Mouse (Mus musculus) liver, postnatal 0 days (tissue): Measurements from ENCODE around the gene Smim13. TPM values are rescaled to one million over a fixed set of nuclear protein-coding genes. Genes with fewer than 3 reads are reported as not detected.
"Not testable (repeated sequence)": the region's sequence is repeated elsewhere in the genome, so short reads cannot be mapped to it uniquely, and the experiment has no call there.

Source experiments
- ATAC-seq: fragments of 200-750 bp; cut with Nextera tagmentation; 2 replicates; pipeline ENCODE4 v1.8.0; 2017; ENCODE audit warnings: mild to moderate bottlenecking, moderate library complexity
- DNase-seq: peaks from one replicate; pipeline ENCODE4 v3.0.0-alpha.2; 2016
- H3K27ac ChIP-seq: fragments of 300-500 bp; sonication (generic); 2 replicates; pipeline ENCODE4 v1.5.1; 2014; ENCODE audit warnings: antibody characterized with exemption, moderate library complexity, mild to moderate bottlenecking, low read depth
- H3K27me3 ChIP-seq: fragments of 300-500 bp; sonication (generic); 2 replicates; pipeline ENCODE4 v1.6.1; 2014; ENCODE audit warnings: low read length, control low read depth, mixed read lengths; ENCODE audit not compliant: insufficient read depth
- H3K36me3 ChIP-seq: fragments of 300-500 bp; sonication (generic); replicated peaks from 2 replicates; pipeline ENCODE4 v1.6.1; 2014; ENCODE audit warnings: mild to moderate bottlenecking, control low read depth, low read length, moderate library complexity, mixed read lengths; ENCODE audit not compliant: insufficient read depth
- H3K4me1 ChIP-seq: fragments of 300-500 bp; sonication (generic); 2 replicates; pipeline ENCODE4 v1.6.1; 2014; ENCODE audit warnings: antibody characterized with exemption, mild to moderate bottlenecking, control low read depth; ENCODE audit not compliant: insufficient read depth
- H3K4me2 ChIP-seq: fragments of 300-500 bp; sonication (generic); 2 replicates; pipeline ENCODE4 v1.6.1; 2014; ENCODE audit warnings: low read depth, mild to moderate bottlenecking, low read length, moderate library complexity, mixed read lengths
- H3K4me3 ChIP-seq: fragments of 300-500 bp; sonication (generic); 2 replicates; pipeline ENCODE4 v1.5.1; 2014; ENCODE audit warnings: low read depth, low read length
- H3K9ac ChIP-seq: fragments of 300-500 bp; sonication (generic); replicated peaks from 2 replicates; pipeline ENCODE4 v1.6.1; 2014; ENCODE audit warnings: mild to moderate bottlenecking, moderate library complexity
- H3K9me3 ChIP-seq: fragments of 300-500 bp; sonication (generic); 2 replicates; pipeline ENCODE4 v1.6.1; 2016; ENCODE audit warnings: mild to moderate bottlenecking, control low read depth, low read length, mixed read lengths
- CTCF ChIP-seq: sonication (generic); IDR thresholded peaks from 2 replicates; pipeline ENCODE4 v1.5.1; 2016; ENCODE audit warnings: antibody characterized with exemption, low read depth
- EP300 ChIP-seq: IDR thresholded peaks from 2 replicates; pipeline ENCODE4 v1.6.1; 2016; ENCODE audit warnings: antibody characterized with exemption, low read depth, mild to moderate bottlenecking
- WGBS: fragments of 180-500 bp; shearing (Covaris S2); extraction: QIAGEN DNeasy Blood & Tissue Kit; methylation state at CpG from one replicate; pipeline ENCODE4 v1.1.7; 2014; ENCODE audit not compliant: insufficient replicate concordance; 5-methylcytosine and 5-hydroxymethylcytosine counted together
- polyA plus RNA-seq: library from polyadenylated mRNA; unstranded; fragments of >200 nt; fragmentation: Nextera tagmentation; extraction: Ambion mirVana; gene quantifications from 2 replicates; pipeline ENCODE4 v1.2.1, GENCODE M21; 2015

Smim13 gene
- polyA plus RNA-seq, 1 experiment from 2014 or later = 3.9 TPM

GRCm38 (mm10) chr13:41244306-41244830 is 5.3 kb upstream of the Smim13 start:
- H3K4me2 ChIP-seq = no peak overlapping the region
- H3K9me3 ChIP-seq = no peaks in the 10 kb centered on the region
- WGBS = 41% methylated on average over 6 of the region's 6 CpGs
- no peak for DNase-seq
- no peaks in the 10 kb centered on the region for H3K27me3 ChIP-seq
- TF ChIP-seq CTCF (peak; percentile 22; the same call in 1 of the 2 replicates), EP300 (no peak)
- no peak overlapping the region for H3K4me3 ChIP-seq
- H3K9ac ChIP-seq = no peak overlapping the region
- no peaks in the 10 kb centered on the region for H3K36me3 ChIP-seq
- peaks cover 6% of the 10 kb centered on the region; the same call in 1 of the 2 replicates for H3K4me1 ChIP-seq
- H3K27ac ChIP-seq = no peak overlapping the region
- no peak for ATAC-seq

GRCm38 (mm10) chr13:41248751-41249520 is 708 bp upstream of the Smim13 start:
- WGBS = 42% methylated on average over 12 of the region's 12 CpGs

GRCm38 (mm10) chr13:41250318-41250981 is 806 bp downstream of the Smim13 start:
- H3K9ac ChIP-seq = peak overlapping the region; percentile 86
- H3K27me3 ChIP-seq = no peaks in the 10 kb centered on the region
- H3K27ac ChIP-seq = peak overlapping the region; percentile 91
- DNase-seq (no peak), ATAC-seq (no peak)
- H3K4me3 ChIP-seq = peak overlapping the region; percentile 81
- H3K4me1 ChIP-seq = peaks cover 17% of the 10 kb centered on the region
- TF ChIP-seq EP300 (no peak), CTCF (no peak)
- H3K36me3 ChIP-seq = no peaks in the 10 kb centered on the region
- WGBS = under 1% methylated on average over 27 of the region's 27 CpGs
- H3K9me3 ChIP-seq = no peaks in the 10 kb centered on the region
- H3K4me2 ChIP-seq = peak overlapping the region; percentile 79

More at GRCm38 (mm10) chr13:41248751-41249520, 708 bp upstream of the Smim13 start:
- ATAC-seq = peak; percentile 53
- Histone ChIP-seq H3K4me3 (peak overlapping the region; percentile 81), H3K4me2 (peak overlapping the region; percentile 79), H3K27ac (peak overlapping the region; percentile 91), H3K27me3 (no peaks in the 10 kb centered on the region), H3K4me1 (peaks cover 17% of the 10 kb centered on the region), H3K36me3 (no peaks in the 10 kb centered on the region), H3K9ac (peak overlapping the region; percentile 86), H3K9me3 (no peaks in the 10 kb centered on the region)
- DNase-seq = no peak
- TF ChIP-seq EP300 = peak; percentile 73
- no peak for TF ChIP-seq CTCF

GRCm38 (mm10) chr13:41251232-41251631 is 1.6 kb downstream of the Smim13 start:
- not testable (repeated sequence) for DNase-seq, H3K27me3 ChIP-seq, H3K4me3 ChIP-seq, H3K9me3 ChIP-seq, H3K9ac ChIP-seq, ATAC-seq, H3K36me3 ChIP-seq, H3K27ac ChIP-seq
- peak overlapping the region; percentile 79; the same call in 1 of the 2 replicates for H3K4me2 ChIP-seq
- WGBS = 81% methylated on average over 5 of the region's 5 CpGs
- H3K4me1 ChIP-seq = peaks cover 17% of the 10 kb centered on the region

DNA sequence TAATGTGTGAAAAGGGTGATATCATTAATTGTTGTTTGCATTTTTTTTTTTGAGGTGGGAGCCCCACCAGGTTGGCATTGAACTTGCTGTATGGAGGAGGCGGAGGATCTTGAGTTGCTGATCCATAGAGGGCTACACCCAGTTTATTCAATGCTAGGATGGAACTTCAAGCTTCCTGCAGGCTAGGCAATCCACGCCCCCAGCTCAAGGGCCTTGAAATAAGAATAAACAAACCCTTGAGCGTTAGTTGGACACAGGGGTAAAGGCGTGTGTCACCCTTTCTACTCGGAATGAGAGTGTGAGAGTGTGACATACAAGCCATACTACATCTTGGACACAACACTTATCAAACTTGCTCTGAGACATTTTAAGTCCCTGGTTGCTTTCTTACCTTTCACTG is 2.0 kb downstream of the Smim13 start:
- 72% methylated on average over 5 of the region's 5 CpGs for WGBS
- TF ChIP-seq EP300 (no peak), CTCF (no peak)
- H3K4me1 ChIP-seq = peaks cover 17% of the 10 kb centered on the region
- peak overlapping the region; percentile 26; the same call in 1 of the 2 replicates for H3K4me2 ChIP-seq
- no peak for ATAC-seq
- no peaks in the 10 kb centered on the region for H3K27me3 ChIP-seq
- no peak overlapping the region for H3K4me3 ChIP-seq
- no peaks in the 10 kb centered on the region for H3K9me3 ChIP-seq
- H3K36me3 ChIP-seq = no peaks in the 10 kb centered on the region
- DNase-seq = no peak
- 0 out of 2 replicates have a peak overlapping the region, but pooled peaks have one; percentile 30 for H3K27ac ChIP-seq
- H3K9ac ChIP-seq = no peak overlapping the region

DNA sequence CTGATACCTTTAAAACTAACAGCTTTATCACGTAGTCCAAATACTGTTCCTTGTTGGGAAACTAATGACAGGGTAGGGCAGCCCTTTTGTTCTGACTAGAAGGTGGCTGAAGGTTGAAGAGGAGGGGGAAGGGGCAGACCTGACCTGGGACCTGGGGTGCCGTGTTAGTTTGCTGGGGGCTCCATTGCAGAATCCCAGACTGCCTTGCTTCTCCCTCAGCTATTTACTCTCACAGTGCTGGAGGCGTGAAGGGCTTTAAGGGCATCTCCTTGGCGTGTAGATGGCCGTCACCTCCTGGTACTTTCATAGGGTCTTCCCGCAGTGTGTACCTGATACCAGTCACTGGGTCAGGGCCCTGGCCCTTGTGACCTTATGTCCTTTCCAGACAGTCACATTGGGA is 2.5 kb downstream of the Smim13 start:
- WGBS = 73% methylated on average over 6 of the region's 6 CpGs
- Histone ChIP-seq H3K27ac (0 out of 2 replicates have a peak overlapping the region, but pooled peaks have one; percentile 30), H3K4me3 (no peak overlapping the region), H3K9me3 (no peaks in the 10 kb centered on the region), H3K36me3 (no peaks in the 10 kb centered on the region), H3K4me2 (no peak overlapping the region), H3K4me1 (peaks cover 17% of the 10 kb centered on the region), H3K9ac (no peak overlapping the region), H3K27me3 (no peaks in the 10 kb centered on the region)
- no peak for DNase-seq
- no peak for ATAC-seq
- TF ChIP-seq EP300 = no peak
- TF ChIP-seq CTCF = no peak
